Mouse (Mus musculus) lung, embryonic 14.5 days (tissue): ENCODE results near the gene Mfsd2a. TPM values are rescaled to one million over a fixed set of nuclear protein-coding genes. Genes with fewer than 3 reads are reported as not detected.

ENCODE experiments used
- ATAC-seq: fragments of 200-750 bp; cut with Nextera tagmentation; 2 replicates; pipeline ENCODE4 v1.8.0; 2017; ENCODE audit warnings: mild to moderate bottlenecking, moderate TSS enrichment, moderate library complexity; ENCODE audit not compliant: insufficient read depth
- DNase-seq: peaks from one replicate; pipeline ENCODE4 v3.0.0-alpha.2; 2015
- H3K27ac ChIP-seq: fragments of 300-500 bp; sonication (generic); 2 replicates; pipeline ENCODE4 v1.5.1; 2014; ENCODE audit warnings: low read depth, mild to moderate bottlenecking, moderate library complexity
- H3K27me3 ChIP-seq: fragments of 300-500 bp; sonication (generic); 2 replicates; pipeline ENCODE4 v1.6.1; 2014; ENCODE audit warnings: low read length, control low read depth; ENCODE audit not compliant: insufficient read depth
- H3K36me3 ChIP-seq: fragments of 300-500 bp; sonication (generic); 2 replicates; pipeline ENCODE4 v1.6.1; 2014; ENCODE audit warnings: control low read depth; ENCODE audit not compliant: insufficient read depth
- H3K4me1 ChIP-seq: fragments of 300-500 bp; sonication (generic); 2 replicates; pipeline ENCODE4 v1.6.1; 2014; ENCODE audit warnings: antibody characterized with exemption, control low read depth; ENCODE audit not compliant: insufficient read depth
- H3K4me2 ChIP-seq: fragments of 300-500 bp; sonication (generic); 2 replicates; pipeline ENCODE4 v1.6.1; 2014; ENCODE audit warnings: mild to moderate bottlenecking
- H3K4me3 ChIP-seq: fragments of 300-500 bp; sonication (generic); 2 replicates; pipeline ENCODE4 v1.5.1; 2014; ENCODE audit warnings: low read depth, low read length
- H3K9ac ChIP-seq: fragments of 300-500 bp; sonication (generic); 2 replicates; pipeline ENCODE4 v1.6.1; 2014
- H3K9me3 ChIP-seq: fragments of 300-500 bp; sonication (generic); 2 replicates; pipeline ENCODE4 v1.6.1; 2016; ENCODE audit warnings: low read depth, low read length, control low read depth
- CTCF ChIP-seq: IDR thresholded peaks from 2 replicates; pipeline ENCODE4 v1.5.1; 2016; ENCODE audit warnings: antibody characterized with exemption, low read depth
- whole genome bisulfite sequencing: fragments of 180-500 bp; shearing (Covaris S2); extraction: QIAGEN DNeasy Blood & Tissue Kit; methylation state at CpG from one replicate; pipeline ENCODE4 v1.1.7; 2014; 5-methylcytosine and 5-hydroxymethylcytosine counted together
- polyA plus RNA-seq: library from polyadenylated mRNA; unstranded; fragments of >200 nt; fragmentation: Nextera tagmentation; extraction: Ambion mirVana; gene quantifications from 2 replicates; pipeline ENCODE4 v1.2.1, GENCODE M21; 2014

The Mfsd2a gene
- polyA plus RNA-seq, 1 experiment from 2014 or later, result 1.1 TPM

GRCm38 (mm10) chr4:122954680-122955411 is 6.1 kb downstream of the Mfsd2a start:
- peak overlapping the region; percentile 50 for H3K4me2 ChIP-seq
- no peak overlapping the region for H3K9ac ChIP-seq
- H3K4me3 ChIP-seq, result no peak overlapping the region
- WGBS, result 49% methylated on average over 5 of the region's 5 CpGs
- TF ChIP-seq CTCF, result no peak
- H3K36me3 ChIP-seq, result no peaks in the 10 kb centered on the region
- peak; percentile 27 for DNase-seq
- peaks cover 24% of the 10 kb centered on the region; the same call in 1 of the 2 replicates for H3K27me3 ChIP-seq
- H3K9me3 ChIP-seq, result no peaks in the 10 kb centered on the region
- H3K4me1 ChIP-seq, result peaks cover 11% of the 10 kb centered on the region
- ATAC-seq, result peak; percentile 35
- H3K27ac ChIP-seq, result no peak overlapping the region

DNA sequence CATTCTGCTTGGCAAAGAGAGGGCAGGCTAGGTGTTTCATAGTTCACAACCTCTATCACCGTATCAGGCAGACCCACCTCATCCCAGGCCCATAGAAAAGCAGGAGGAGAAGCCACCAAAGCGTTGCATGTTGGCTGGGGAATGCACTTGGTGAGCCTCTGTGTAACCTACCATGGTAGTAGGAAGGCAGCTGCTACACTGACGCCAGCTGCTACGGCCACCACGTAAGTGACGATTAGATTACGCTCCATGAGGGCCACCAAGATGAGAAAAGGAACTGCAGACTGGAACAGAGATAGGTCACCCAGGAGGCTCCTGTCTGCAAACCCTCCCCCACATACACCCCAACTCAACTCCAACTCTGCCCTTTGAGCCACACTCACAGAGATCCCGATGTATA is 11.9 kb downstream of the Mfsd2a start:
- H3K9ac ChIP-seq, result no peak overlapping the region
- 0 out of 2 replicates have a peak, but pooled peaks cover 7% of the 10 kb centered on the region for H3K27me3 ChIP-seq

GRCm38 (mm10) chr4:122947223-122947622 is 13.8 kb downstream of the Mfsd2a start:
- 84% methylated on average over 3 of the region's 3 CpGs for WGBS
- no peak overlapping the region for H3K9ac ChIP-seq
- no peak overlapping the region for H3K4me2 ChIP-seq
- DNase-seq (no peak), ATAC-seq (no peak)
- H3K9me3 ChIP-seq, result no peaks in the 10 kb centered on the region
- H3K27me3 ChIP-seq, result 0 out of 2 replicates have a peak, but pooled peaks cover 7% of the 10 kb centered on the region
- TF ChIP-seq CTCF, result no peak
- no peak overlapping the region for H3K4me3 ChIP-seq
- no peaks in the 10 kb centered on the region for H3K36me3 ChIP-seq
- H3K27ac ChIP-seq, result no peak overlapping the region
- H3K4me1 ChIP-seq, result no peaks in the 10 kb centered on the region

More for the DNA sequence above, 11.9 kb downstream of the Mfsd2a start:
- H3K36me3 ChIP-seq, result no peaks in the 10 kb centered on the region
- WGBS, result 90% methylated on average over 8 of the region's 8 CpGs
- no peak overlapping the region for H3K4me3 ChIP-seq
- no peaks in the 10 kb centered on the region for H3K9me3 ChIP-seq
- DNase-seq, result no peak
- H3K4me2 ChIP-seq, result no peak overlapping the region
- TF ChIP-seq CTCF, result no peak
- H3K27ac ChIP-seq, result no peak overlapping the region
- H3K4me1 ChIP-seq, result no peaks in the 10 kb centered on the region
- no peak for ATAC-seq

DNA sequence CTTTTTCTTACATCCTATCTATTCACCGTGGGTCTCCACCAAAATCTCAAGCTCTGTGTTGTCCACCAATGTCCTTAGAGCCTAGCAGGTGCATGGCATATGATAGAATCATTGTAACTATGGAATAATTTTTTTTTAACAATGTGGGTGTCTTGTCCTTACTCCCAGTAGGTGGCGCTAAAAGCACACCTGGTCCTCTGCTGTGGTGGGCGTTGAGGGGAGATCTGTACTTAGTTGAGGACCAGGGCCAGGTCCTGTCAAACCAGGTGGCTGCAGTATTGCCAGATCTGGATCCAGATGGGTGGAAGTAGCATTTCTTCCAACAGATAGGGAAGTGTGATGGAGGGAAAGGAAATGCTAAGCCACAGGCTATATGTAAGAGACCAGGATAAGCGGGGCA is 16.6 kb downstream of the Mfsd2a start:
- Histone ChIP-seq H3K4me3 (no peak overlapping the region), H3K9ac (no peak overlapping the region), H3K9me3 (no peaks in the 10 kb centered on the region), H3K4me2 (no peak overlapping the region), H3K36me3 (no peaks in the 10 kb centered on the region), H3K27me3 (no peaks in the 10 kb centered on the region), H3K27ac (no peak overlapping the region), H3K4me1 (no peaks in the 10 kb centered on the region)
- no peak for ATAC-seq
- peak; percentile 72 for DNase-seq
- WGBS, result 16% methylated on average over 4 of the region's 4 CpGs
- TF ChIP-seq CTCF, result peak; percentile 76

DNA sequence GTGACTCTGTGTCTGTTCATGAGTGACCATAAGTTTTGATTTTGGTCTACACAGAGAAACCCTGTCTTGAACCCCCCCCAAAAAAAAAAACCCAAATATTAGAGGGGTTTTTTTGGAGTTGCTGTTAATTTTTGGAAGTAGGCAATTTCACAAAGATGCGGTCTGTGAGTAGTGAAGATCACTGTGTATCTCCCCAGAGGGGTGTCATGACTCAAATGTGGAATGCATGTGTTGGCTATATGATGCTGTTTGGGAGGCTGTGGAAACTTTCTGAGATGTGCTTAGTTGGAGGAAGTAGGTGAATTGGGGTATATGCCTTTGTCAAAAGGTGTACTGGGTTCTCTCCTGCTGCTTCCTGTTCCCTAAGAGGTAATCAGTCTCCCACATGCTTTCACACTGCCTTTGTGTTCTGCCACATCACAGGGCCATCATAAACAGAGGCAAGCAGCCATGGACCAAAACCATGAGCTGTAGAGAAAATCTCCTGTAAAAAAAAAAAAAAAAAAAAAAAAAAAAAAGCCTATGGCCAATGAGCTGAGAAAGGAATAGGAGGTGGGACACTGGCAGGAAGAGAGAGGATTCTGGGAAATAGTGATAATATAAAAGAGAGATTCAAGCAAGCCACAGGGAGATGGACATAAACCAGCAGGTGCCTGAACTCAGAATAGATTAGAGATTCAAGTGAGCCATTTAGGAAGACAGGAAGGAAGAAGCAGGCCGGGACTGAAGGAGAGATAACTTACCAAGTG is 21.8 kb downstream of the Mfsd2a start:
- Histone ChIP-seq H3K4me3 (no peak overlapping the region), H3K27me3 (no peaks in the 10 kb centered on the region), H3K4me1 (no peaks in the 10 kb centered on the region), H3K9me3 (no peaks in the 10 kb centered on the region), H3K27ac (no peak overlapping the region), H3K4me2 (no peak overlapping the region), H3K9ac (no peak overlapping the region), H3K36me3 (no peaks in the 10 kb centered on the region)
- WGBS, result 85% methylated on average over 2 of the region's 2 CpGs
- no peak for TF ChIP-seq CTCF
- no peak for ATAC-seq
- no peak for DNase-seq

DNA sequence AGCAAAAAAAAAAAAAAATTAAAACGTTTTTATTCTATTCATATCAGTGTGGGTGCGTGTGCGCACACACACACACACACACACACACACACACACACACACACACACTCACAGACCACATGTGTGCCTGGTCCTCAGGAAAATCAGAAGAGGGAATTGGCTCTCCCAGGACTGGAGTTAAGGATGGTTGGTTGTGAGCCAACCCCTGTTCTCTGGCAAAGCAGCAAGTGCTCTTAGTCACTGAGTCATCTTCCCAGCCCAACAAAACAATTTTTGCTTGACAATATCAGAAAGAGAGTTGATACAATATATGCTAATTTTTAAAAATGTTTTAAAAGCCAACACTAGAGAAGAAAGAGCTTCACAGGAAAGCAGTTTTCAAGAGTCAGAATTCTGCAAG is 23.5 kb downstream of the Mfsd2a start:
- Histone ChIP-seq H3K4me3 (no peak overlapping the region), H3K4me2 (no peak overlapping the region), H3K36me3 (no peaks in the 10 kb centered on the region), H3K9ac (no peak overlapping the region), H3K4me1 (no peaks in the 10 kb centered on the region), H3K9me3 (no peaks in the 10 kb centered on the region), H3K27ac (no peak overlapping the region), H3K27me3 (no peaks in the 10 kb centered on the region)
- no peak for DNase-seq
- no peak for TF ChIP-seq CTCF
- 90% methylated on average over 3 of the region's 3 CpGs for whole genome bisulfite sequencing
- ATAC-seq, result no peak

DNA sequence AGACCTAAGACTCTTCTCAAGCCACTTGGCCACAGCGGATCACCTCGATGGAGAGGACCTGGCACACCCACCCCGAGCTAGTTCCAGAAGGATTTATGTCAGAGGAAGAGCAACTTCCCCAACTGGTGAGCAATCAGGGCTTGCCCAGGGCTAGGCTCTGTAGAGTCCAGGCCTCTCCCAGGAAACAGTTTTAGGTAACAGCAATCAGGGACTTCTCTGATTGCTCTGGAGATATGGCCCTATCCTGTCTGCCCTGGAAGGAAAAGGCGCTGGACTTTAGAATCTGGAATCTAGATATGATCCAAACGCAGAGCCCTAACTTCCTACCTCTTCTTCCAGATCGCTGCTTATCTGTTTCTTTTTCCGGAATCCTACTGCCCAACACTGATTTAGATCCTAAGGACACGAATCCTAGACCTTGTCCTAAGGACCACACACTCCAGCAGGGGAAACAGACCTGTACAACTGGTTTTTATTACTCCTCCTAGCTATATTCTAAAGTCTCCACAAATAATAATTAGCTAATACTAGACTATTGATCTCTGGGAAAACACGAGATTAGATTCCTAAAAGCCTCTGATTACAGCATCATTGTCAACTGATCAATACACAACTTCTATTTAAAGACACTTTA is 25.4 kb downstream of the Mfsd2a start:
- no peak for TF ChIP-seq CTCF
- Histone ChIP-seq H3K36me3 (no peaks in the 10 kb centered on the region), H3K4me1 (no peaks in the 10 kb centered on the region), H3K27me3 (no peaks in the 10 kb centered on the region), H3K9me3 (no peaks in the 10 kb centered on the region), H3K4me3 (no peak overlapping the region), H3K27ac (no peak overlapping the region), H3K9ac (no peak overlapping the region), H3K4me2 (no peak overlapping the region)
- WGBS, result 77% methylated on average over 9 of the region's 9 CpGs
- DNase-seq (no peak), ATAC-seq (no peak)
